Mouse (Mus musculus): Measurements from ENCODE around the gene Nlrp4a.
"Not testable (repeated sequence)": the region's sequence is repeated elsewhere in the genome, so short reads cannot be mapped to it uniquely, and the experiment has no call there.

The Nlrp4a gene

GRCm38 (mm10) chr7:26434813-26435212 is at the start of gene Nlrp4a:
TSS of gene Nlrp4a (plus strand) at chr7:26435113.
- DNase-seq, result no peak

DNA sequence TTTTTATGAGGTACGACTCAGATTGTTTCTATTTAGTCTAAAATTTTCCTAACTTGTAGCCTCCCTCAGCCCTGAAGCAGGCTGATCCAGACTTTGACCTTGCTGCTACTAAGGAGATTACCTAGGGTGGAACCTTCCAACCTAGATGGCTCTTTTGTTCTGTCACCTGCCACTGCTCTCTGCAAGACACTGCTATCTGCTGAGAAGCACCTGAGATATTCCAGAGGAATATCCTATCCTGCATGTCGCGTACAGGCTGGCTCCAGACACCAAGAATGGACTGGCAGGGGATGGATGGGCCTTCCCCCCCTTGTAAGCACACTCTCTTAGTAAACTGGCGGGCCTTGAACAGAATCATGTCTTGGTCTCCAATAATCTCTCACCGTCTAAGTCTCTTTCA is 48.2 kb upstream of the Nlrp4a start:
- DNase-seq, result not testable (repeated sequence)

DNA sequence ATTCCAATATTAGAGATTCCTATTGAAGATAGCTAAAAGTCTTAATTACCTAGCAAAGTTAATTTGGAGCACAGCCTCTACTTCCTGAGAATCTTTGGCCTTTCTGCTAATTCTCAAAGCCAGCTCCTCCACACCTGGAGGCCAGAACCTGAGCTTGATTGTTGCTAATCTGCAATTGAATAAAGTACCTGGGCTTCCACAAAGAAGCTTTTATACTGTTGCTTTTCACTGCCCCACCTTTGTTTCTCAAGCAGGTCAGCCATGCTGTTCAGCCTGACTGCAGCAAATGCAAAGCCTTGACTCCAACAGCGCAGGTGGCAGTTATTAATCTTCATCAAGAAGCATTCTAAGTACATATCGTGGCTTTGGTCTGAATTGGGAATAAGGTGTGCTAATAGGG is 43.8 kb upstream of the Nlrp4a start:
- DNase-seq, result not testable (repeated sequence)

- not testable (repeated sequence) for DNase-seq
These were observed 43.1 kb upstream of the Nlrp4a start for GRCm38 (mm10) chr7:26391811-26392210.

DNA sequence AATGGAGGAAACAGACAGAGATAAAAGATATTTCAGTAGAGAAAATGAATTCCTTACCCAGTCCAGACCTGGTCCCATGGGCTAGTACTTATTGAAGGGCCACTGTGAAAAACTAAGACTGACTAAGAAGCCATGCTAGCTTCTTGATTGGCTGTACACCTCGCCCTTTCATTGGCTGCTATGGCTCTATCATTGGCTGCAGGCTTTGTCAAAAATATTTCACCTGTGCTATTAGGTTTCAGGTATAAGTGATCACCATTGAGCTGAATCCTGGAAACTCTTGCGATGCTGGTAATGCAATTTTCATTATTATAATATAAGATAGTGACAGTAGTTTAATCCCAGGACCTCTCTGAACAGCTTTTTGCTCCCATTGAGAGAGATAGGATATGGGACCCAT is 31.3 kb upstream of the Nlrp4a start, which contains the start of gene Nlrp9c:
Gene Nlrp9c, minus strand, starts transcription at position 101 of the 400 bp plus-strand sequence.
- DNase-seq, result not testable (repeated sequence)

GRCm38 (mm10) chr7:26476690-26477089 is 41.8 kb downstream of the Nlrp4a start:
- DNase-seq, result no peak

DNA sequence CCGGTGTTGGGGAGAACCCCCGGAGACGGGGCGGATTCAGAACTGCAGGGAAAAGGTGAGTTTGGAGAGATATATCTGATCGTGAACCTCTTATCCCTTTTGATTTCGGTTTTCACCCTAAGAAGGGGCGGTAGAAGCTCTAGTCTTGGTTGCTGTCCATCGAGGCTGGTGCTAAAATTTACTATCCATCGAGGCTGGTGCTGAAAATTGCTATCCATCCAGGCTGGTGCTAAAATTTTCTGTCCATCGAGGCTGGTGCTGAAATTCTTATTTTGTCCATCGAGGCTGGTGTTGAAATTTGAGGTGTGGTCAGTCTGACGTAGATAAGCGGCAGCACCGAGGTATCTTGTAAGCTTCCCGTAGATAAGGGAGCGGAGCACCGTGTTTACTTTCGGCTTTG is 54.6 kb downstream of the Nlrp4a start:
- not testable (repeated sequence) for DNase-seq

Data from cerebellum, adult 11-12 months (tissue).